Mouse (Mus musculus) myocyte (in vitro differentiated cells): ENCODE data around the gene Chd1l. TPM values are rescaled to one million over a fixed set of nuclear protein-coding genes. Genes with fewer than 3 reads are reported as not detected.

Experiments
- H3K27me3 ChIP-seq: one replicate; pipeline ENCODE4 v1.6.1; 2011; ENCODE audit not compliant: control insufficient read depth, insufficient read depth, insufficient read length
- H3K36me3 ChIP-seq: one replicate; pipeline ENCODE4 v1.6.1; 2011; ENCODE audit not compliant: control insufficient read depth, insufficient read depth
- H3K4me2 ChIP-seq: one replicate; pipeline ENCODE4 v1.6.1; 2011; ENCODE audit warnings: low read depth, control low read depth
- H3K4me3 ChIP-seq: one replicate; pipeline ENCODE4 v1.5.1; 2011; ENCODE audit warnings: mild to moderate bottlenecking, control low read depth, moderate library complexity
- H3K79me2 ChIP-seq: one replicate; pipeline ENCODE4 v1.6.1; 2011; ENCODE audit not compliant: control insufficient read depth, insufficient read depth
- H3ac ChIP-seq: one replicate; pipeline ENCODE4 v1.6.1; 2011; ENCODE audit not compliant: control insufficient read depth, insufficient read length
- CEBPB ChIP-seq: IDR thresholded peaks from 2 replicates; pipeline ENCODE4 v1.6.1; 2011; ENCODE audit warnings: mild to moderate bottlenecking, moderate library complexity; ENCODE audit not compliant: poor library complexity, insufficient read depth, severe bottlenecking
- E2F4 ChIP-seq: IDR thresholded peaks from one replicate; pipeline ENCODE4 v1.6.1; 2011; ENCODE audit warnings: mild to moderate bottlenecking, control low read depth, moderate library complexity; ENCODE audit not compliant: insufficient read depth
- MAX ChIP-seq: IDR thresholded peaks from one replicate; pipeline ENCODE4 v1.6.1; 2011; ENCODE audit warnings: low read depth, mild to moderate bottlenecking, control low read depth
- MYOD1 ChIP-seq, 3 experiments: IDR thresholded peaks; one replicate each; pipeline ENCODE4 v1.6.1; 2011; ENCODE audit warnings: control low read depth in 2 of 3, low read depth in 2 of 3, mild to moderate bottlenecking in 2 of 3, moderate library complexity in 1 of 3; ENCODE audit not compliant: insufficient read length in 2 of 3, control insufficient read depth in 1 of 3
- MYOG ChIP-seq, 3 experiments: IDR thresholded peaks; one replicate each; pipeline ENCODE4 v1.6.1; 2011; ENCODE audit warnings: control low read depth in 2 of 3, low read depth in 2 of 3, mild to moderate bottlenecking in 2 of 3; ENCODE audit not compliant: insufficient read length in 2 of 3, control insufficient read depth in 1 of 3, insufficient read depth in 1 of 3
- POLR2A ChIP-seq: IDR thresholded peaks from one replicate; pipeline ENCODE4 v1.6.1; 2011; ENCODE audit warnings: low read depth, mild to moderate bottlenecking, control low read depth, moderate library complexity; ENCODE audit not compliant: insufficient read length
- POLR2AphosphoS2 ChIP-seq: IDR thresholded peaks from one replicate; pipeline ENCODE4 v1.6.1; 2011; ENCODE audit warnings: low read depth, control low read depth; ENCODE audit not compliant: insufficient read length
- REST ChIP-seq: IDR thresholded peaks from one replicate; pipeline ENCODE4 v1.6.1; 2011; ENCODE audit warnings: mild to moderate bottlenecking, control low read depth, moderate library complexity; ENCODE audit not compliant: insufficient read depth, insufficient read length
- SRF ChIP-seq: IDR thresholded peaks from one replicate; pipeline ENCODE4 v1.6.1; 2011; ENCODE audit warnings: low read depth; ENCODE audit not compliant: control insufficient read depth, insufficient read length
- TCF12 ChIP-seq: IDR thresholded peaks from one replicate; pipeline ENCODE4 v1.6.1; 2011; ENCODE audit warnings: mild to moderate bottlenecking, control low read depth; ENCODE audit not compliant: poor library complexity, insufficient read depth, severe bottlenecking
- TCF3 ChIP-seq: IDR thresholded peaks from one replicate; pipeline ENCODE4 v1.6.1; 2011; ENCODE audit warnings: low read depth, control low read depth; ENCODE audit not compliant: insufficient read length
- USF1 ChIP-seq: IDR thresholded peaks from one replicate; pipeline ENCODE4 v1.6.1; 2011; ENCODE audit warnings: low read depth, mild to moderate bottlenecking, control low read depth, moderate library complexity
- polyA plus RNA-seq: library from polyadenylated mRNA; unstranded; fragments of >200 nt; fragmentation: generic; extraction: Trizol; gene quantifications from one replicate; pipeline ENCODE4 v1.2.1, GENCODE M21; 2012; ENCODE audit warnings: missing spikeins

The Chd1l gene
- polyA plus RNA-seq, 1 experiment: 3.3 TPM

DNA sequence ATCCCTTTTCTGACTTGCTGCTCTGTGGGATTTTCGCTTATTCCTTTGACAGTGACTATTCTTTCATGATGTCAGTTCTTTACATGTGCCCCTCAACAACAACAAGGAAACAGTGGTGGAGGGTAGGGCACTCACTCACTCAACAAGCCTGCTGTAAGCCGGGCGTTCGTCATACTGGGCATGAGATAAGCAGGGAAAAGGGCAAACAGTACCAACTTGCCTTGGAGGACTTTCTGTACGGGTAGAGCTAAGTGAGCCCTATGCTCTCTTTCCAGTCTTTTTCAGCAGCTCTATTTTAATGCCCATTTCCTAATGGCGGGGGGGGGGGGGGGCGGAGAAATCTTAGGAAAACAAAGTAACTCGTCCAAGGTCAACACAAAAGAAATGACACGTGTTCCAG lies 32.0 kb upstream of the Chd1l start:
- no peaks in the 10 kb centered on the region for H3K36me3 ChIP-seq

DNA sequence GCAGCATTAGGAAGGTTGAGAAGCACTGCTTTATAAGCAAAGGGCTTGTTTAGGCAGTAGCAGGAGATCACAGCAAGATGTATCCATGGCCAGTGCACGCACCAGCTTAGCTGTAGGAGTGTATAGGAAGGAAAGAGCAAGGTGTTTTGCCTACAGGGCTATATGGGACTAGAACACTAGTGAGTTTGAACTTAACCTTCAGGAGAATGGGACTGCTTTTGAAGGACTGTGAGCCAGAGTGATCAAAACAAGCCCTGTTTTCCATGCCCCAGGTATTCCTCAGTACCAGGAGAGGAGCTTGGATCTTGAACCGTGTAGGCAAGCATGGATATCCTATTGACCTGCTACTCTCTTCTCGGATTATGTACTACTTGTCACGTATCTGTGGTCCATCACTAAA lies 31.4 kb upstream of the Chd1l start:
- H3K36me3 ChIP-seq: no peaks in the 10 kb centered on the region
- TF ChIP-seq MYOG (IDR thresholded peaks at IDR 0.05; ENCODE audit: control insufficient read depth in 1 of 3, insufficient read depth in 1 of 3, insufficient read length in 2 of 3, low read depth in 2 of 3) (no peak), E2F4 (no peak), TCF3 (no peak), MAX (no peak), CEBPB (no peak), POLR2AphosphoS2 (no peak), POLR2A (no peak), MYOD1 (IDR thresholded peaks at IDR 0.05; ENCODE audit: control insufficient read depth in 1 of 3, insufficient read length in 2 of 3, low read depth in 2 of 3) (no peak), REST (no peak), USF1 (no peak), TCF12 (no peak), SRF (no peak)
- no peak overlapping the region for H3ac ChIP-seq
- H3K4me2 ChIP-seq: no peak overlapping the region
- H3K4me3 ChIP-seq: no peak overlapping the region
- no peaks in the 10 kb centered on the region for H3K79me2 ChIP-seq
- no peaks in the 10 kb centered on the region for H3K27me3 ChIP-seq

More for the DNA sequence above, 32.0 kb upstream of the Chd1l start:
- no peaks in the 10 kb centered on the region for H3K79me2 ChIP-seq
- no peak overlapping the region for H3K4me2 ChIP-seq
- TF ChIP-seq MYOG (IDR thresholded peaks at IDR 0.05; ENCODE audit: control insufficient read depth in 1 of 3, insufficient read depth in 1 of 3, insufficient read length in 2 of 3, low read depth in 2 of 3): no peak
- TF ChIP-seq POLR2AphosphoS2: no peak
- TF ChIP-seq MAX: no peak
- no peak for TF ChIP-seq POLR2A
- no peak for TF ChIP-seq TCF3
- no peak for TF ChIP-seq USF1
- no peak for TF ChIP-seq MYOD1 (IDR thresholded peaks at IDR 0.05; ENCODE audit: control insufficient read depth in 1 of 3, insufficient read length in 2 of 3, low read depth in 2 of 3)
- TF ChIP-seq CEBPB: no peak
- TF ChIP-seq SRF: no peak
- TF ChIP-seq TCF12: no peak
- no peak for TF ChIP-seq REST
- no peak for TF ChIP-seq E2F4
- H3K27me3 ChIP-seq: no peaks in the 10 kb centered on the region
- no peak overlapping the region for H3ac ChIP-seq
- H3K4me3 ChIP-seq: no peak overlapping the region

DNA sequence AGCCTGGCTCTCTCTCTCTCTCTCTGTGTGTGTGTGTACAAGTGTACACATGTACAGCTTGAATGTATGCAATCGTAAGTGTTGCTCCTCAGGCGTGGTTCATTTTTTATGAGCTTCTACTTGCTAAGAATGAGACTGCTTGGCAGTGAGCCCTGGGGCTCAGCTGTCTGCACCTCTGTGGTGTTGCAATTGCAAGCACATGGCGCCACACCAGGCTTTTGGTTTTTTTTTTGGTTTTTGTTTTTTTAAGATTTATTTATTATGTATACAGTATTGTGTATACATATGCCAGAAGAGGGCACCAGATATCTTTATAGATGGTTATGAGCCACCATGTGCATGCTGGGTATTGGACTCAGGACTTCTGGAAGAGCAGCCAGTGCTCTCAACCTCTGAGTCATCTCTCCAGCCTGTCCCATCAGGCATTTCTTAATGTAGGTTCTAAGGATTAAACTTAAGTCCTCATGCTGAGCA lies 24.3 kb upstream of the Chd1l start:
- TF ChIP-seq POLR2A (no peak), CEBPB (peak; percentile 93), TCF12 (peak; percentile 33), MYOD1 (IDR thresholded peaks at IDR 0.05; ENCODE audit: control insufficient read depth in 1 of 3, insufficient read length in 2 of 3, low read depth in 2 of 3) (peak in 2 of 3 experiments; percentile 26 to 44), MYOG (IDR thresholded peaks at IDR 0.05; ENCODE audit: control insufficient read depth in 1 of 3, insufficient read depth in 1 of 3, insufficient read length in 2 of 3, low read depth in 2 of 3) (peak in 2 of 3 experiments; percentile 13 to 60)
- peak overlapping the region; percentile 44 for H3K4me2 ChIP-seq
- no peaks in the 10 kb centered on the region for H3K36me3 ChIP-seq
- no peaks in the 10 kb centered on the region for H3K79me2 ChIP-seq
- no peak overlapping the region for H3K4me3 ChIP-seq
- no peaks in the 10 kb centered on the region for H3K27me3 ChIP-seq
- H3ac ChIP-seq: no peak overlapping the region

DNA sequence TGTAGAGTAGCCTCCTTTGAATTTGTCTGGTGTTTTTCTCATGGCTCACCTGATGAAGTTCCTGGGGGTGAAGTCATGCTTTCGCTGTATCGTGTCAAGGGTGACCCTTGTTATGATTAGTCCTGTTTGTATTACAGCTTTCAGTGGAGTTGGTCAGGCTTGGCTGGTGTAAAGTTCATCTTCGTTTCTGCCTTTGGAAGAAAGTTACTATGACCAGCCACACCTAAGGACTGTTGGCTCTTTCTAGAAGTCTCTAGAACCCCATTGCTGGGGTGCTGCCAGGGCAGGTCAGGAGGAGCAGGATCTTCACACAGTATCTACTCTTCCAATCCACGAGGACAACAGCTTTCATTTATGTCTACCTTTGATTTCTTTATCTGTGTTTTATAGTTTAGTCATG lies 23.5 kb upstream of the Chd1l start:
- Histone ChIP-seq H3K27me3 (no peaks in the 10 kb centered on the region), H3ac (no peak overlapping the region), H3K4me3 (no peak overlapping the region), H3K4me2 (no peak overlapping the region), H3K36me3 (no peaks in the 10 kb centered on the region), H3K79me2 (no peaks in the 10 kb centered on the region)
- TF ChIP-seq REST (no peak), MAX (no peak), SRF (no peak), MYOD1 (IDR thresholded peaks at IDR 0.05; ENCODE audit: control insufficient read depth in 1 of 3, insufficient read length in 2 of 3, low read depth in 2 of 3) (no peak), TCF12 (no peak), USF1 (no peak), MYOG (IDR thresholded peaks at IDR 0.05; ENCODE audit: control insufficient read depth in 1 of 3, insufficient read depth in 1 of 3, insufficient read length in 2 of 3, low read depth in 2 of 3) (no peak), TCF3 (no peak), POLR2A (no peak), CEBPB (no peak), E2F4 (no peak), POLR2AphosphoS2 (no peak)

- no peaks in the 10 kb centered on the region for H3K36me3 ChIP-seq
- H3K4me3 ChIP-seq: no peak overlapping the region
- no peak overlapping the region for H3ac ChIP-seq
- H3K79me2 ChIP-seq: no peaks in the 10 kb centered on the region
- no peaks in the 10 kb centered on the region for H3K27me3 ChIP-seq
- no peak overlapping the region for H3K4me2 ChIP-seq
- no peak for TF ChIP-seq USF1
- TF ChIP-seq REST: no peak
- no peak for TF ChIP-seq SRF
- no peak for TF ChIP-seq TCF12
- TF ChIP-seq CEBPB: no peak
- no peak for TF ChIP-seq POLR2A
- no peak for TF ChIP-seq TCF3
- TF ChIP-seq MYOG (IDR thresholded peaks at IDR 0.05; ENCODE audit: control insufficient read depth in 1 of 3, insufficient read depth in 1 of 3, insufficient read length in 2 of 3, low read depth in 2 of 3): no peak
- no peak for TF ChIP-seq POLR2AphosphoS2
- TF ChIP-seq E2F4: no peak
- no peak for TF ChIP-seq MYOD1 (IDR thresholded peaks at IDR 0.05; ENCODE audit: control insufficient read depth in 1 of 3, insufficient read length in 2 of 3, low read depth in 2 of 3)
- no peak for TF ChIP-seq MAX
Measured at GRCm38 (mm10) chr3:97631258-97631860, 21.4 kb upstream of the Chd1l start.
